Mouse (Mus musculus): ENCODE results near the gene Rgl1.

Rgl1 gene

GRCm38 (mm10) chr1:152615987-152616776 lies 150.0 kb downstream of the Rgl1 start:
- no peak for DNase-seq (ENCODE audit: low spot score in 2 of 2)

DNA sequence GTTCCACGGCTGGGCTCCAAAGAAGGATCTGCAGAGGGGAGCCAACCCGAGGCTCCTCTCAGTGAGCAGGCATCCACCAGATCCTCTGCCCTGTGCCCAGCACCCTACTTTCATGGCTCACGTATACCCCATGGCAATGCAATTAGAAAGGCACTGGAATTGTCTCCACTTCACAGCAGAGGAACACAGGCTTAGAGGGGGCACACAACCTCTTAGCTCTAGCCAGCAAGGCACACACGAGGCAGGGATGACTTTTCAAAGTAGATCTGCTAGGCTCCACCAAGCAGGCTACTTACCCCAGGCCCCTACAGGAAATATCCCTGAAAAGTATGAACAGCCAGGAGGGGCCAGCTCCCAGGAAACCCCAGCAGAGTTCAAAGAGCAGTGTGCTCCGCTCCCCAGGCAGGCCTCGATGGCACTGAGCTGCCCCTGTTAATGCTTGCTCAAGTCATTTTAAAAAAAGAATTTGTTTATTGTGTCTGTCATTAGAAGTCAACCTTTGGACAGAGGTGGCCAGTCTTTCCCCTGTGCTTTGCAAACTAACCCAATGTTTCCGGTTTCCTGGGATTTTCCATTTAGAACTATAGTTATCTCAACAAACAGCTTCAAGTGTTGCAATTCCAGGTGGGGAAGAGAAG lies 151.3 kb downstream of the Rgl1 start:
- no peak for DNase-seq (ENCODE audit: low spot score in 2 of 2)

GRCm38 (mm10) chr1:152613158-152613857 lies 152.8 kb downstream of the Rgl1 start:
- DNase-seq (ENCODE audit: low spot score in 2 of 2) = no peak

DNA sequence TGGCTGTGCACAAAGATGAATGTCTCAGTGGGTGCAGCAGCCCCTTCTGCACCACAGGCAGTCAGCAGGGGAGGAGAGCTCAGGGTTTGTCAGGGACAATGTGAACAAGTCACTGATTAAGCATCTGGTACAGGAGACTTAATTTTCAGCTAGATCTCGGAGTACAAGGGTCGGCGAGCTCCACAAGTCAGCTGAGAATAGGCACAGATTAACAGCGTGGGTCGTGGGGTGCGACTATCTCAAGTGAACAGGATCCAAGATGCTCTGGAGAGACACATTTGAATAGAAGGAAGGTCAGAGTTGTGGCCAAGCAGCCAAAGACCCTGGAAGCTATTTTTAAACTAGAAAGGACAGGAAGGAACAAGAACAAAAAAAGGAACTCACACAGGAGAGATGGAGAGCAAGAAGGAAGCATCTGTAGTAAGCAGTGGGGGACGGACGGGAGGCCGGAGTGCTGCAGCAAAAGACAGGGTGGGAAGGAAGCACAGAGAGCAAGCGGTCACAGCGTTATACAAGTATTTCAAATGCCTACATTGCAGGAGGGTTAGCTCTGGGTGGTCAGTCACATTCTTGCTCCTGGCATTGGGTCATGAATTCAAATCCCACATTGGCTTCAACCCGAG lies 153.5 kb downstream of the Rgl1 start:
- no peak for DNase-seq (ENCODE audit: low spot score in 2 of 2)

- no peak for DNase-seq (ENCODE audit: low spot score in 2 of 2)
Measured at GRCm38 (mm10) chr1:152609547-152609946, 156.6 kb downstream of the Rgl1 start.

DNA sequence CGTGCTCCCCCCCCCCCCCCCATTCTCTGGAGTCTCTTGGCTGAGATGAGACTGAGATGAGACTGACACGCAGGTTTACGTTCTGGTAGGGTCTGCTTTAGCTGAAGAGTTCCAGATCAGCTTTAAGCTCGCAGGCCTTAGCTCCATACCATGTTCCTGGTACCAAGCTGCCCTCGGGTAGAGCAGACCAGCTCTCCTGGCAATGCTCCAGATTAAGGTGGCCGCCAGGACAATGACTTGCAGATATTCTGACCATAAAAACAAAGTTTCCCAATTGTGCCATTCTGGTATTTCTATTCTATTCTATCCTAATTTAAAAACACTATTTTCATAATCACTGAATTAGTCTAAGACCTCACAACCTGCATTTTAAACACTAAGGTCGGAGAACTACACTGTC lies 157.1 kb downstream of the Rgl1 start:
- no peak for DNase-seq (ENCODE audit: low spot score in 2 of 2)

GRCm38 (mm10) chr1:152607765-152608164 lies 158.4 kb downstream of the Rgl1 start:
- no peak for DNase-seq (ENCODE audit: low spot score in 2 of 2)

GRCm38 (mm10) chr1:152606727-152607126 lies 159.4 kb downstream of the Rgl1 start:
- no peak for DNase-seq (ENCODE audit: low spot score in 2 of 2)

- no peak for DNase-seq (ENCODE audit: low spot score in 2 of 2)
Measured at GRCm38 (mm10) chr1:152605895-152606625, 160.1 kb downstream of the Rgl1 start.

GRCm38 (mm10) chr1:152604147-152604546 lies 162.0 kb downstream of the Rgl1 start:
- no peak for DNase-seq (ENCODE audit: low spot score in 2 of 2)

- DNase-seq (ENCODE audit: low spot score in 2 of 2) = no peak
Measured at GRCm38 (mm10) chr1:152603628-152604027, 162.5 kb downstream of the Rgl1 start.

GRCm38 (mm10) chr1:152600494-152600893 lies 165.7 kb downstream of the Rgl1 start:
- DNase-seq (ENCODE audit: low spot score in 2 of 2) = no peak

DNA sequence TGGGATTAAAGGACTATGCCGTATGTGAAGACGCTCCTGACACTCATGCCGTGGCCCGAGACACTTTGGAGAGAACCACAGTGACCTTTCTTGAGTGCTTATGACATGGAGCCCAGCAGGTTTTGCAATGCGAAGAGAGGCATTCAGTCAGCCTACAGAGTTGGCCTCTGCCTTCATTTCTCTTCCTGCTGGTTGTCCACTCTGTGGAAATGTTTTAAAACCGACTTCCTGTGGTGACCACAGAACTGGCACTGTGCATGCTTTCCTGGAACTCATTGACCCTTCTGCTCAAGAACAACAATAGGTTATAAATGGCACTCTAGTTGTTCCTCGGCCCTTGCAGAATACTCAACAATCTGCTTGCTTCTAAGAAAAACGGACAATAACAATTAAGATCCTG lies 166.8 kb downstream of the Rgl1 start:
- peak; percentile 24 to 48 for DNase-seq (ENCODE audit: low spot score in 2 of 2)

DNA sequence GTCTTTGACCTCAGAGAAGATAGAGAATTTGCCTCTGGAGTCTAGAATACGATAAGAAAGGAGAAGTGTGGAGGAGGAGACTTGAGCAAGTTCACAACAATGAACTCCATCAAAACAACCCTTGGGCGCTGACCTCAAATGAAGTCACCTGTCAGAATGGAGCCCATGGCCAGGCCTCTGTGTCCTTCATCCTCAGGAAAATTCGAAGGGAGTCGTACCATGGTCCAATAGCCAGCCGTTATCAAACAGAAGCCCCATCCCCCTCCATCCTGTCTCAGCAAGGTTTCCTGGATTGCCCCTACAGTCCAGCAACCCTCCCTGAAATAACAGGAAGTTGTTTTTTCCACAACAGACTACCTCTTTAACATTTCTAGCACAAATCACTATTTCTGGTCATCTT lies 171.5 kb downstream of the Rgl1 start:
- no peak for DNase-seq (ENCODE audit: low spot score in 2 of 2)

DNA sequence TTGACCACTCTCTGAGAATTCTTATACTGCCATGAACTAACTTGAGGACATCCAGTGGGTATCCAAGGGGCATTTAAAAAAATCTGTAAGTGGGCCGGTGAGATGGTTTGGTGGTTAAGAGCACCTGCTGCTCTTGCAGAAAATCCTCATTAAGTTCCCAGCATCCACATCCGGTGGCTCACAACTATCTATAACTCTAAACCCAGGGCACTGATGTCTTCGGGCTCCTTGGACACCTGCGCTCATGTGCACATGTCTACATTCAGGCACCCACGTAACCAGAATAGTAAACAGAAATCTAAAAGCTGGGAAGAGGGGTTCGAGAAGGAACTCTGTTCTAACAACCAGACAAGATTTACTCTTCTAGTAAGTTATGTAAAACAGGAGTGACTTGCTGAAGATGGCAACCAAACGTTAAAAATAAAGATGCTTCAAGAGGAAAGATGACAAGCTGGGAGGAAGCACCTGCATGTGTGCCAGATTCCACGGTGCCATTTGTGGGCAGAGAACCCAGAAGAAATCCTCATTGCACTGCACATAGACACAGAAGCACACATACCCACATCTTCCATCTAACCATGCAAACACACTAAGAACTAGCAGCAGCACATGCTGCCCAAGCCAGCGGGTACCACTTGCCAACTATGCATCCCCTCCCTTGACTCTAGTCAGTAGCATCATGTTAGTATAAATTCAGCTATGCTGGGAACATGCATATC lies 172.2 kb downstream of the Rgl1 start:
- DNase-seq (ENCODE audit: low spot score in 2 of 2) = no peak

GRCm38 (mm10) chr1:152593382-152593781 lies 172.8 kb downstream of the Rgl1 start:
- DNase-seq (ENCODE audit: low spot score in 2 of 2) = no peak

DNA sequence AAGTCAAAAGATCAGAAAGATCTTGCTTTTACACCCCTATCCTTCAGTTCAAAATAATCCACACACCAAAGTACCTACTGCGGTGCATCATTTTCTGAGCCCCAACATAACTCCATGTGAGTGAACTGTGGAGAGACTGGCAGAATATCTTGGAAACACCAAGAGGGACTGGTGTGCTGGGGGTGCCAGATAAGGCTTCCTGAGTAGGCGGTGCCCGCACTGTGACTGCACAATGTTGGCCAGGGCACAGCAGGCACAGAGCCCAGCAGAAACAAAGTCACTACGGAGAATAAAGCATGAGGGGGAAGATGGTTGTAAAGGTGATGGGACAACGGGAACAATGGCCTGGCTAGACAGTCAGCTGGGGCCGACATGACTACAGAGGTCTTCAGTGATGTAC lies 173.5 kb downstream of the Rgl1 start:
- DNase-seq (ENCODE audit: low spot score in 2 of 2) = no peak

DNA sequence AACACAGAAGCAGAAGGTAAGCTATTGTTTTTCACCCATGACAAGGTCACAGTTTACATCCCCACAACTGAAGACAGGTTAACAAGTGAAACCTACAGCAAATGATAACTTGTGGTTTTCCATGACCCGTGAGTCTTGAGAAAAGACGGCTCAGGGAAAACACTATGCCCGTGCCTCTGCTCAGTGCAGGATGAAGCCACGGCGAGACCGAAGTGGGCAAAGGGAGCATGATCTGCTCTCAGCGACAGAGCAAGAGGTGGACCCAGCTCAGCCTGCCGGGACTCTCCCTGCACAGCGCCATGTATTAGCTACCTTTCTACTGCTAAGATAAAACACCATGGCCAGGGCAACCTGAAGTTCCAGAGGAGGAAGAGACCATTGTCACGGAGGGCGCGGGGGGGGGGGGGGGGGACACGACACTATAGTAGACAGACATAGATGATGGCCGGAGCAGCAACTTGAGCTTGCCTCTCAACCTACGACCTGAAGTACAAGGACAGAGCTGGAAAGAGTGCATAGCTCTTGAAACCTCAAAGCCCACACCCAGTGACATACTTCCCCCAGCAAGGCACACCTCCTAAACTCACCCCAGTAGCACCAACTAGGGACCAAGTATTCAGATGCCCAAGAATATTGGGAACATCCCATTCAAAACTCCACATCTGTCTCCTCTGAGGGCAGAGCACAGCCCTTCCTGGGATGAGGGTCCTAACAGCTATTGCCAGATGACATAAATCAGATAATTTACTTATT lies 174.2 kb downstream of the Rgl1 start:
- DNase-seq (ENCODE audit: low spot score in 2 of 2) = no peak

- DNase-seq (ENCODE audit: low spot score in 2 of 2) = no peak
Measured at GRCm38 (mm10) chr1:152590321-152590720, 175.8 kb downstream of the Rgl1 start.

- DNase-seq (ENCODE audit: low spot score in 2 of 2) = no peak
Measured at GRCm38 (mm10) chr1:152589331-152589935, 176.7 kb downstream of the Rgl1 start.

All from natural killer cell, adult 2 months (primary cell).